8 mouse cellular contexts compared by ENCODE assay signal in genomic region chr2:128166623-128167423, GRCm38 (mm10). TPM values are rescaled to one million over a fixed set of nuclear protein-coding genes. Genes with fewer than 3 reads are reported as not detected.
DNase-seq lines count a peak whose midpoint lies in the region; ATAC-seq lines count a peak whose summit lies in the region.

No protein-coding gene starts in this region.

- peak overlapping the region; percentile 43; the same call in 1 of the 2 replicates for H3K9ac ChIP-seq in liver, embryonic 12.5 days
- H3K9ac ChIP-seq in stomach, embryonic 14.5 days (replicated peaks; ENCODE audit: low read depth, low read length) = no peak overlapping the region

- H3K36me3 ChIP-seq in liver, embryonic 12.5 days = peaks cover 2% of the 10 kb centered on the region
- no peaks in the 10 kb centered on the region for H3K36me3 ChIP-seq in stomach, embryonic 14.5 days (ENCODE audit: control insufficient read depth, insufficient read depth, low read length)

- H3K4me2 ChIP-seq in liver, embryonic 12.5 days = peak overlapping the region; percentile 46
- H3K4me2 ChIP-seq in stomach, embryonic 14.5 days (replicated peaks; ENCODE audit: low read depth, low read length) = no peak overlapping the region

- H3K27me3 ChIP-seq in liver, embryonic 12.5 days (replicated peaks) = no peaks in the 10 kb centered on the region
- no peaks in the 10 kb centered on the region for H3K27me3 ChIP-seq in stomach, embryonic 14.5 days (ENCODE audit: control insufficient read depth, insufficient read depth, low read length)

- peak overlapping the region; percentile 88 for H3K27ac ChIP-seq in liver, embryonic 12.5 days
- no peak overlapping the region; the same call in 1 of the 2 replicates for H3K27ac ChIP-seq in stomach, embryonic 14.5 days (ENCODE audit: low read length)

- 47% methylated on average over 13 of the region's 13 CpGs for WGBS in liver, embryonic 12.5 days (ENCODE audit: insufficient replicate concordance)
- 60% methylated on average over 13 of the region's 13 CpGs for WGBS in stomach, embryonic 14.5 days

- peak; percentile 90 for ATAC-seq in liver, embryonic 12.5 days
- peak; percentile 23; the same call in 1 of the 2 replicates for ATAC-seq in stomach, embryonic 14.5 days (ENCODE audit: insufficient number of reproducible peaks, insufficient read depth, low FRiP score, low read depth)
- ATAC-seq in CD4-positive, CD25-positive, alpha-beta regulatory T cell, adult 4 months = no peak

- no peaks in the 10 kb centered on the region for H3K9me3 ChIP-seq in liver, embryonic 12.5 days (replicated peaks)
- no peaks in the 10 kb centered on the region for H3K9me3 ChIP-seq in stomach, embryonic 14.5 days (ENCODE audit: control insufficient read depth, low read depth, low read length)

- peaks cover 28% of the 10 kb centered on the region for H3K4me1 ChIP-seq in liver, embryonic 12.5 days
- peaks cover 8% of the 10 kb centered on the region; the same call in 1 of the 2 replicates for H3K4me1 ChIP-seq in stomach, embryonic 14.5 days (ENCODE audit: control insufficient read depth, insufficient read depth, low read length)

- no peak overlapping the region for H3K4me3 ChIP-seq in liver, embryonic 12.5 days
- no peak overlapping the region for H3K4me3 ChIP-seq in stomach, embryonic 14.5 days (ENCODE audit: low read depth, low read length)

- peak; percentile 62 for DNase-seq in kidney, adult 18-20 months
- DNase-seq in kidney, postnatal 10 days = no peak
- DNase-seq in c-Kit-positive CD71-positive TER-119-negative erythroid progenitor cells, embryonic 14.5 days (ENCODE audit: low read depth) = peak; percentile 72
- DNase-seq in heart, postnatal 4 days = peak; percentile 39
- DNase-seq in layer of hippocampus, adult 8-10 months (ENCODE audit: low spot score in 2 of 2) = no peak

RNA-seq across cellular contexts. Expression of gene Bcl2l11, which starts 41.0 kb away (rescaled TPM):
- total RNA-seq in heart, postnatal 4 days (2021) = 10 to 100 TPM; 28.2 to 29.9 TPM
- 9.4 and 9.7 TPM in 2 replicates for polyA plus RNA-seq in liver, embryonic 12.5 days (2016; fragmentation: Nextera tagmentation; extraction: Ambion mirVana)
- 19.9 and 22.6 TPM in 2 replicates for polyA plus RNA-seq in stomach, embryonic 14.5 days (2014; fragmentation: Nextera tagmentation; extraction: Ambion mirVana)
- 10 to 100 TPM; 15.3 to 16.9 TPM for polyA plus RNA-seq in CD4-positive, CD25-positive, alpha-beta regulatory T cell, adult 4 months (2017; shearing (Covaris generic))
- 1 to 10 TPM; 5.1 to 8.1 (median 6.5) TPM for total RNA-seq in layer of hippocampus, adult 8-10 months (2022)

Comparison
In these comparisons a context has a peak if more than half of its experiments do, and no peak if none do; other contexts are left out.
1. DNase-seq: peak in kidney, adult 18-20 months (single experiment), c-Kit-positive CD71-positive TER-119-negative erythroid progenitor cells, embryonic 14.5 days (single experiment) and heart, postnatal 4 days (single experiment); none in kidney, postnatal 10 days (single experiment) and layer of hippocampus, adult 8-10 months (0 of 2).